Mouse (Mus musculus) megakaryocyte-erythroid progenitor cell, adult 5-6 weeks (primary cell): ENCODE measurements around the gene Napsa. TPM values are rescaled to one million over a fixed set of nuclear protein-coding genes. Genes with fewer than 3 reads are reported as not detected.

Source experiments
- ATAC-seq: replicated peaks from 2 replicates; pipeline ENCODE4 v1.8.0; 2016; ENCODE audit warnings: mild to moderate bottlenecking, inconsistent platforms; ENCODE audit not compliant: severe bottlenecking, poor library complexity, low FRiP score, low TSS enrichment
- total RNA-seq, 2 experiments: library from RNA; stranded (forward) in 1 of 2; stranded (reverse) in 1 of 2; fragments of 200-1000, 215-1000 nt in 1 of 2; fragments of >200 nt in 1 of 2; fragmentation: Nextera tagmentation in 1 of 2; gene quantifications; 2 replicates each; pipeline ENCODE4 v1.2.3; 2014 to 2017

The Napsa gene
- total RNA-seq (2014; fragmentation: Nextera tagmentation), result 5.3 and 10.3 TPM in 2 replicates
- 2.0 and 11.0 TPM in 2 replicates for total RNA-seq (2017)

DNA sequence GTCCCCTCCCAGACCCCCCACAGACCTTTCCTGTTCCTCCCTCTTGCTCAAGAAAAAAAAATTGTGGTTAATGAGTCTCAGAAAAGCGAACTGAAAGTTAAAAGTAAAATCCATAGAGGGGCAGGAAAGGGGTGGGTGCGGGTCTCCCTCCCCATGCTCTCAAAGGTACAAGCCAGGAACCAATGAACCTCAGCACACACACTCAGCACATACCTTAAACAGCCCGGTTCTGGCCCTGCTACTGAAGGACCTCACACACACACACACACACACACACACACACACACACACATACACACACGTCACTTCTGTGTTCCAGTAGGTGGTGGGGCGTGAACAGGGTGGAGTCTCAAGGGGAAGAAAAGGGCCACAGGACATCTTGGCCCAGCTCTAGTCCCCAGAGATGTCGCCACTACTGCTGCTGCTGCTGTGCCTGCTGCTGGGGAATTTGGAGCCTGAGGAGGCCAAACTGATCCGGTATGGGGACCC lies at the start of gene Napsa:
Gene Napsa (plus strand): TSS at position 168 of the 489 bp plus-strand sequence.
- ATAC-seq, result 0 out of 2 replicates have a peak, but pooled peaks have one; percentile 50

- no peak for ATAC-seq
Observed at GRCm38 (mm10) chr7:44523056-44523455, 49.1 kb upstream of the Napsa start.

GRCm38 (mm10) chr7:44524502-44524901 lies 47.7 kb upstream of the Napsa start, which contains the start of gene Mybpc2:
Gene Mybpc2 (minus strand): TSS chr7:44524656.
- no peak for ATAC-seq

DNA sequence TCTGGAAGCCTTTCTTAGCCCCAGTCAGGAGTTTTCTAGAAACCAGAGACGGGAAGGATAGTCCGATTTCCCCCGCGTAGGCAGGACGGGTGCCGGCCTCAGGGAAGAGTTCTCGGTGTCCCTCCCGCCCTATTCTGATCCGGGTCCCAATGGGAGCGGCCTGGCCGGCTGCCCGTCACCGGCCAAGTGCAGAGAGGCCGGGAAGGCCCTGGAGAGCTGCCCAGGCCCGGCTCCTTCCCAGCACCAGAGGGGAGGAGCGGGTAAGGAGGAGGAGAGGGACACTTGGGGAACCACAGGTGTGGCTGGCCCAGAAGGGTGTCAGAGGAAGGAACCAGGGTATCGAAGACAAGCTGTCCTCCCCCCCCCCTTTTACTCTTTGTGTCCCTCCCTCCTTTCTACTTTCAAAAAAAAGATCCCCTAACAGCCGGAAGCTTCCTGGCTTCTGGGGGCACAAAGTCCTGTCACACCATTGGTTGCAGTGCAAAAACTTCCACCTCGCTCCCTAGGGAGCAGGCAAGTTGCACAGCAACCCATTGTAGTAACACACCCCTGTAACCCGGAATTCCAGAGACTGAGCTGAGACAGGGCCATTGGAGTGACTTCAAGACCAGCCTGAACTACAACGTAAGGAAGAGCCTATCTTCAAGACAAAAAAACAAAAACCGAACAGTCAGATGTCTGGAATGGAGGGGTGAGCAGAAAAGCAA lies 46.9 kb upstream of the Napsa start:
- ATAC-seq, result no peak

GRCm38 (mm10) chr7:44526414-44527154 lies 45.6 kb upstream of the Napsa start:
- ATAC-seq, result no peak

DNA sequence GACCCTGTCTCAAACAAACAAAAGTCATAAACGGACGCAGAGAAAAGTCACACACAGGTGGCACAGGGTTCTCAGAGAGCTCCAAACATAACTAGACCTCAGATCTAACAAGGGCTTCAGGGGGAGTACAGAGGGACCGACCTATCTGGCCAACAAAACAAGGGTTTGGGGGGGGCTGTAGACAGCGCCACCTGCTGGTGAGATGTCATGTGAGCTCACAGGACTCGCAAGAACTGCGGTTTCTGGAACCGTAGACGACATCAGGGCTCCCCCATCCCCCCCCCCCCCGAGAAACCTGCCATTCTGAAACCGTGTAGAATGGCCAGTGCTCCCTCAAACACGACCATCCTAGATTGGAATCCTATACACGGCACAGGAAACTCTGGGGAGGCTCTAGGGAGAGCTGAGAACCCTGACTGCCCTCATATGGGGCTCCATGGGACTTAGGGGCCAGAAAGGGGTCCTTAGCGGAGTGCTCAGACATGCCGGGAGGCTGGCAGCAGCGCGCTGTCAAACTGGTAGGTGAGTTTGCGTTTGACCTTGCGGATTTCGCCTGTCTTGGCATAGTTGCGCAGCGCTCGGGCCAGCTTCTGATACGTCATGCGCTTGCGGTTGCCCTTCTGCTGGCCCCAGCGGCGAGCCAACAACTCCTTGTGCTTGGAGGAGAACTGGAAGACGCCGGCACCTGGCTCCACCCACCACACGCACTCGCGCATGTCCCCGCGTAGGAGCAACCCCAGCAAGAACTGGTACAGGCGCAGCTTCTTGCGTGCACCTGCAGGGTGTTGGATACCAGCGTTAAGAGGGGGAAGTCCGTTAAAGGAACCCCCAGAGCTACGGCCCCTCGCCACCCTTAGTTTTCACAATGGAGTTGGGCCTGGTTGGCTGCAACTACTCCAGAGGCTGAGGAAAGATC lies 44.4 kb upstream of the Napsa start:
- peak; percentile 77 for ATAC-seq

DNA sequence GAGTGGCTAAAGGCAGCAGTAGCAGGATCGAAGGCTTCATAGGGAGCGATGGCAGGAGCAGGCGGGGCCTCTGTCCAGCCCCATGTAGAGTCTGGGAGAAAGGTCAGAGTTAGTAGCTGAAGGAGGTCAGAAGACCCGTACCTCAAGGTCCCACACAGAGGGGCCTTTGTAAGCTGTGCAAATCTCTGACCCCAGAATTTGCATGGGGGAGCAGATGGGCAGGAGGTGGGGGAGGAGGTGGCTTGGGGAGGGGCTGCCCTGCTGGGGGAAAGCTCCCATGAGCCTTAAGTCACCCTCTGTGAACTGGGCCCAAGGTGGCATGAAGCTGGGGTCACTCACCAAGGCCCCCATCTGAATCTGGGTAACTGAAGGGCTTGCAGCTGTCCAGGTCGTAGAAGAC lies 42.7 kb upstream of the Napsa start:
- ATAC-seq, result no peak

DNA sequence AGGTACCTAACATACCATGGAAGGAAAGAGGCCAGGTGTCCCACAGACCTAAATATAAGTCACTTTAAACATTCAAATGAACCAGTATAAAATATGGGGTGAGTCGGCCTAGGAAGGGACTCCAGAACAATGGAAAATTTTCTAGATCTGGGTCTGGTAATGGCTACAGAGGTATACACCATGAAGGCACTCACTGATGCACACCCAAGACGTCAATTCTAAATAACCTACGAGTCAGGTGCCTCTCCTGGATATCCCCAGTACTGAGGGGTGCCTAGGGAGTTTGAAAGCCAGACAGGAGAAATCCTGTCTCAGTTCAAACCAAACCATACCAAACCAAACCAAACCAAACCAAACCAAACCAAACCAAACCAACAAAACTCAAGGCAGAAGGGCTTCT lies 41.7 kb upstream of the Napsa start:
- ATAC-seq, result no peak

GRCm38 (mm10) chr7:44531207-44531606 lies 41.0 kb upstream of the Napsa start:
- ATAC-seq, result no peak

DNA sequence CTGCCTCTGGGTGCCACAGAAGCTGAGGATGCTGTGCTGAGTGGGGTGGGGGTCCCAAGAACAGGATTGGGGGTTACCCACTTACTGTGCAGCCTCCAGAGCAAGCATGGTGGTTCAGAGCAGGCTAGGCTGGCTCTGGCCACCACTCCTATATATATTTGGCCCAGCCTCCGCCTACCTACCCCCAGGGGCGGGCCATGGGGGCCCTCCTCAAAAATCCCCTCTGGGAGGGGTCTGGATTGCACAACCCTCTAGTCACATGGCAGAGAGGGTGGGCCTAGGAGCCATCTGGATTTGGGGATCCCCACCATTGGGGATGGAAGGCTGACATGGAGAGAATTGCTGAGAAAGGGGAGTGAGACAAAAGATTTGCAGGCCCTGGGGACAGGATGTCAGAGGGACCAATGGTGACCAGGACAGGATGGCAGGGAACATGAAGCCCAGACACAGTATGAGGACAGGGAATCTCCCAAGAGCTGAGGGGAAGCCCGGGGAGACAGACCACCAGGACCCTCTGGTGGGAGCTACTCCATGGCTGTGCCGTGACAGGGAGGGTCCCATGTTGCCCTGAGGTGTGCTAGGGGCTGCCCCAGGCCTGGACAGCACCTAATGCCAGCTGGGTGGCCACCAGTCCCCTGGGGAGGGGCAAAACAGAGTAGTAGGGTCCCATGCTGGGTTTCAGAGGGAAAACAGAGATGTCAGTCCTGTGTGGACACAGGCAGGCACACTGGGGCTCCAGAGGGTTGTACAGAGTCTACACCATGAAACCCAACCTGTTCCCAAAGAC lies 40.0 kb upstream of the Napsa start, which contains the start of gene Spib:
Gene Spib (minus strand): TSS at position 126 of the 787 bp plus-strand sequence.
- no peak for ATAC-seq

DNA sequence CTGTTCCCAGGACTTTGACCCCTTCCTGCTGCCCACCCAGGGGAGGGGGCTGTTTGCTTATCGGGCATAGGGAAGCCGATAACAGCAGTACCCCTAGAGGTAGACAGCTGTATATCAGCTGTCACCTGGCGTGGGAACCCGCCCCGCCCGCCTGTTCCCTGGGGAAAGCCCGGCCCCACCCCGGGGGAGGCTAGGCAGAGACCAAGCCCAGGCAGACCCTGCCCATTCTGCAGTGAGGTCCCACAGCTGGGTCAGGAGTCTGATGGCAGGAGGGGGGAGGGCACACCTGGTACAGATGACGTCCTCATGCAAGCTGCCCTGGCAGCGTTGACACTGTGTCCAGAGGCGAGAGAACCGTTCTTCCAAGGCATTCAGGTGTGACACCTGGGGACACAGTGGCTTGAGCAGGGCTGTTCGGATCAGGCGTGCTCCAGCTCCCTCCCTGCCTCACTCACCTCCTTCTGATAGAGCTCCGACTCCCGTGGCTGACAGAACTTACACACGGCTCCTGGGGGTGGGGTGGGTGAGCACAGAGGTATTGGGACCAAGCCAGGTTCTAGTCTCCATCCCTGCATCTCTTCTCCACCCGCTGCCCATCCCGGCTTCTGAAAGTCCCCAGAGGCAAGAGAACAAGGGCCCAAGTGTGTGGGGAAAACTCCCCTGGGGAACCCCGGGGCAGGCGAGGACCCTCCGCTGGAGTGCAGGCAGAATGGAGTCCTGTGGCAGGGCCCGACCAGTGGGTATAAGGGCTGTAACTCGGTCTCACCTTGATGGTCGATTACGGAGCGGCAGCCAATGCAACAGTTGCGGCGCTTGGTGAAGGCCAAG lies 39.0 kb upstream of the Napsa start:
- ATAC-seq, result no peak

DNA sequence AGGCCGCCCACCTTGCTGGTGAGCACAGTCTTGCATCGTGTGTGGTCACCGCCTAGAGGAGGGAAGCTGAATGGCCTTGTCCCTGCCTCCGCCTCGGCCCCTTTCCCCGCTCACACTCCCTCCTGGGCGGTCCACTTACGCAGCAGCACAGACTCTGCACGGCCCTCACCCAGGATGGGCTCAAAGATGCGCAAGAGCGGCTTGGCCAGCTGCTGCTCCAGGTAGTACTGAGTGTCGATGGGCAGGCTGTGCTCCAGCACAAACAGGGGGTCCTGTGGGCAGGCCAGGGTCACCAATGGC lies 38.5 kb upstream of the Napsa start:
- ATAC-seq, result no peak

GRCm38 (mm10) chr7:44534242-44534641 lies 37.9 kb upstream of the Napsa start:
- no peak for ATAC-seq

DNA sequence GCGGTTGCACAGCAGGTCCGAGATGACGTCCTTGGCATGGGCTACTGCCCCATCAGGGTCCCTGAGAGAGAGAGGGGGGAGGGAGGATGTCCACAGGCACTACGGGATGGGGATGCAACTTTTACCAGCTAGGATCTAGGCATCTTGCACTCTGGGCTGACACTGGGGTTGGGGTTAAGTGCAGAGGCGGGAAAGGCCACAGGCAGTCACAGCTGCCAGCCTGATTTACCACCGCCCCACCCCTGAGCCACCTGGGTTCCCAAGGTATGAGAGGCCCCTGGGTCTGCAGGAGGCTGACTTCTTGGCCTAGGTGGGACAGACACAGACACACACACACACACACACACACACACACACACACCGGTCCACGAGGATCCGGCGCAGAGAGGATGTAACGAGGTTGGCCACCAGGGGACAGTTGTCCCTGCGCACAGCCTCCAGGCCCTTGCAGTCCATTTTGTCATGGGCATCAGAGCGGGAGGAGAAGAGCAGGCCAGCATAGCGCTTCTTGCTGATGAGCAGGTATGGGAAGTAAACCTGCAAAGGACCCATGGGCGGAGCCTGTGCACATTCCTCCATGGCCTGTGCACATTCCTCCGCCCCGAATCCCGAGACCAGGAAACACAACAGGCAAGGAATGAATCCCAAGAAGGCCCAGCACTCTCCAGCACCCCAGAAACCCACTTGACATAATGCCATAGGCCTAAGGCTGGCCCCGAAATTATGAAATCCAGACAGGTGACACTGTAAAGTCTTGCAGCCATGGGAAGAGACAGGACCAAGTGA lies 37.3 kb upstream of the Napsa start:
- no peak for ATAC-seq

GRCm38 (mm10) chr7:44535657-44536589 lies 36.3 kb upstream of the Napsa start:
- ATAC-seq, result no peak

GRCm38 (mm10) chr7:44536590-44536968 lies 35.6 kb upstream of the Napsa start:
- ATAC-seq, result no peak
